Mouse (Mus musculus): Measurements from ENCODE around the gene Rnf216. TPM values are rescaled to one million over a fixed set of nuclear protein-coding genes. Genes with fewer than 3 reads are reported as not detected.

Rnf216 gene
- polyA plus RNA-seq, 1 experiment, result 28.5 TPM

GRCm38 (mm10) chr5:143009383-143009782, 103.4 kb downstream of the Rnf216 start:
- WGBS, result 96% methylated on average over 11 of the region's 11 CpGs

DNA sequence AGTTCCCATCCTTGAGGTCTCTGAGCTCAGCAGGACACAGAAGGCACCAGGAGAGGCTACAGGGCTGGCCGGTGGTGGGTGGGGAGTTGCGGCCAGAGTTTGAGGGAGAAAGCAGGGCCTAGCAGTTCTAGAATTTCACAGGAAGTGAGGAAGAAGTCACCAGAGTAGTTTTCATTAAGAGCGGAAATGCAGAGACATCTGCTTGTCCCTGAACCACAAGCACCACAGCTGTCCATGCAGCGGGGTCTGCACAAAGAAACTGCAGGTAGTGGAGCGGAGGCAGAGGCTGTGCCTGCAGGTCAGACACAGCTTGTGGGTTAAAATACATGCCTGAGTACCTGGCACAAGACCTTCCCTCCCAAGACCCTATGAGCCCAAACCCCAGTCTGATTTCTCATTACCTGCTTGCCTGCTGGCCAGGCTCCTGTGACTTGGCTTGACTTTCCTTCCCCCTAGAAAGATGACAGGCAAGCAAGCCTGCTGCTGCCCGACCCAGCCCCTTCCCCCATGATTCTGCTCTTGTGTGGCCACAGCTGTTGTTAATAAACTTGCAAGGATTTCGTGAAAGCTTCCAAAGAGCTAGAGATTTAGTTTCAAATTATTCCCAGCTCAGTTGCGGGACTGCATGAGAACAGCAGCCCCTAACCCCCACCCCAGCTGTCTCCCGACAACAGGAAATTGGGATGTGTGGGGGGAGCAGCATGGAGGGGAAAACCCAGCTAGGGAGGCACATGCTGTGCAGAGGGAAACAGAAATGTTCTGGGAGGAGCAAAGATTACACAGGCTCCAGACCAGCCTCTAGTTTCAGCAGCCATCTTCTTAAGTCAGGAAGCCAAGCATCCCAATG, 111.9 kb downstream of the Rnf216 start:
- H3K27ac ChIP-seq (ENCODE audit: control insufficient read depth, insufficient read depth, low read depth, low read length, poor library complexity), result peak overlapping the region; percentile 41
- no peak for TF ChIP-seq POLR2A (IDR thresholded peaks at IDR 0.05; ENCODE audit: borderline replicate concordance, control insufficient read depth, low read depth, low read length)
- no peak for TF ChIP-seq CTCF (IDR thresholded peaks at IDR 0.05; ENCODE audit: control insufficient read depth, insufficient read depth, low read length)
- peaks cover 1% of the 10 kb centered on the region; the same call in 1 of the 2 replicates for H3K4me1 ChIP-seq (ENCODE audit: control insufficient read depth, insufficient read depth, low read length)
- no peak overlapping the region for H3K4me3 ChIP-seq (replicated peaks; ENCODE audit: control insufficient read depth, low read depth, low read length)
- 70% methylated on average over 9 of the region's 9 CpGs for WGBS

More at GRCm38 (mm10) chr5:143009383-143009782, 103.4 kb downstream of the Rnf216 start:
- Histone ChIP-seq H3K27ac (ENCODE audit: control insufficient read depth, insufficient read depth, low read depth, low read length, poor library complexity) (no peak overlapping the region), H3K4me3 (replicated peaks; ENCODE audit: control insufficient read depth, low read depth, low read length) (no peak overlapping the region), H3K4me1 (ENCODE audit: control insufficient read depth, insufficient read depth, low read length) (no peaks in the 10 kb centered on the region)
- TF ChIP-seq POLR2A (IDR thresholded peaks at IDR 0.05; ENCODE audit: borderline replicate concordance, control insufficient read depth, low read depth, low read length), result no peak
- no peak for TF ChIP-seq CTCF (IDR thresholded peaks at IDR 0.05; ENCODE audit: control insufficient read depth, insufficient read depth, low read length)

GRCm38 (mm10) chr5:143000091-143000490, 112.7 kb downstream of the Rnf216 start:
- TF ChIP-seq CTCF (IDR thresholded peaks at IDR 0.05; ENCODE audit: control insufficient read depth, insufficient read depth, low read length) (no peak), POLR2A (IDR thresholded peaks at IDR 0.05; ENCODE audit: borderline replicate concordance, control insufficient read depth, low read depth, low read length) (no peak)
- 76% methylated on average over 4 of the region's 4 CpGs for WGBS

DNA sequence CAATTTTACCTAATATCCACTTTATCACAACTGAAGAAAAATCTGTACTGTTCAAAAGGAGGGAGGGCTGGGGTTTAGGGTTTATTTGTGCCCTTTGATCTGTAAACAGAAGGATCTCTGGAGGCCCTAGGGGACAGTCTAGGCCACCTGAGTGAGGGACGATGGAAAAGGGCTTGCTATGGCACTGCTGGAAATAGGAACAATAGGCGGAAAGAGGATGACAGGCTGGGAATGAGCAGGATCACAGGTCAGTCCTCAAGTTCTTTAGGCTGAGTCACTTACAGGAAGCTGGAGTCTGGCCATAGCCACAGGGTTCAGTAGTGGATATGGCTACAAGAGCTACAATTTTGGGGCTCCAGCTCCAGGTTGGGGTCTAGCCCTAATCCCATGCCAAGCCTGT, 114.6 kb downstream of the Rnf216 start:
- WGBS, result 80% methylated on average over 2 of the region's 2 CpGs
- TF ChIP-seq CTCF (IDR thresholded peaks at IDR 0.05; ENCODE audit: control insufficient read depth, insufficient read depth, low read length) (no peak), POLR2A (IDR thresholded peaks at IDR 0.05; ENCODE audit: borderline replicate concordance, control insufficient read depth, low read depth, low read length) (no peak)
- Histone ChIP-seq H3K4me3 (replicated peaks; ENCODE audit: control insufficient read depth, low read depth, low read length) (no peak overlapping the region), H3K27ac (ENCODE audit: control insufficient read depth, insufficient read depth, low read depth, low read length, poor library complexity) (no peak overlapping the region), H3K4me1 (ENCODE audit: control insufficient read depth, insufficient read depth, low read length) (peaks cover 1% of the 10 kb centered on the region; the same call in 1 of the 2 replicates)

More at GRCm38 (mm10) chr5:143000091-143000490, 112.7 kb downstream of the Rnf216 start:
- Histone ChIP-seq H3K27ac (ENCODE audit: control insufficient read depth, insufficient read depth, low read depth, low read length, poor library complexity) (no peak overlapping the region), H3K4me1 (ENCODE audit: control insufficient read depth, insufficient read depth, low read length) (peaks cover 1% of the 10 kb centered on the region; the same call in 1 of the 2 replicates), H3K4me3 (replicated peaks; ENCODE audit: control insufficient read depth, low read depth, low read length) (no peak overlapping the region)

DNA sequence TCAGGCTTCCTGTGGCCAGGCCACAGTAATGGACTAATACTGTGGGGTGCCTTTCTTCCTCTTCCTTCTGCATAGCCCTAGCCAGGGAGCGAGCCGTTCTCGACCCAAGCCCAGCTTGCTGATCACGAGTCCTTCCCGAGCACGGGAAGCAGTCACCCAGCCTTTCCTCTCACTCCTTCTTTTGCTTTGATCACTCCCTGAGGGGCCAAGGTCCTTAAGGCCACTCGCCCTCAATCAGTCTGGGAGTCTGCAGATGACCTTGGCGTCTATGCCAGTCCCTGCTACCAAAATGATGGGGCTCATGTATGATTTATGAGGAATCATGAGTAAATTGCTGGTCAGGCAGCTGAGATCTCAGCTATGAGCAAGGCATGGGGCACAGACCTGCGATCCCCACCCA, 115.3 kb downstream of the Rnf216 start:
- H3K27ac ChIP-seq (ENCODE audit: control insufficient read depth, insufficient read depth, low read depth, low read length, poor library complexity), result no peak overlapping the region
- 73% methylated on average over 9 of the region's 9 CpGs for WGBS

DNA sequence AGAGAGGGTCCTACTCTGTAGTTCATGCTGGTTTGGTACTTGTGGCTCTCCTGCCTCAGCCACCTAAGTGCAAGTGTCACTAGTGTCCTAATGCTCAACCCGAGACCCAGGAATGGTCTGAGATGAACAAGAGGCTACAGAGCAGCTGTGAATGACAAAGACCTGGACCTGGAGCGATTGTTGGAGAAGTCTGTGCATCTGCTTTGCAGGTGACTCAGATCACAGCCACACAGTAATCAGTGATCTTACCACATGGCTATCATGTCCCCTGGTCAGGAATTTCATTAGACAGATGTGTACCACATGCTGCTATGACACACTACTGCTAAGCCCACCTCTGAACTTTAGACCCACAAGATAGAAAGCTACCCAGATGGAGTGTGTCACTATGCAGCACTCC, 118.0 kb downstream of the Rnf216 start:
- WGBS, result 89% methylated on average over 2 of the region's 2 CpGs
- no peak overlapping the region for H3K27ac ChIP-seq (ENCODE audit: control insufficient read depth, insufficient read depth, low read depth, low read length, poor library complexity)
- peaks cover 1% of the 10 kb centered on the region; the same call in 1 of the 2 replicates for H3K4me1 ChIP-seq (ENCODE audit: control insufficient read depth, insufficient read depth, low read length)
- H3K4me3 ChIP-seq (replicated peaks; ENCODE audit: control insufficient read depth, low read depth, low read length), result no peak overlapping the region
- no peak for TF ChIP-seq POLR2A (IDR thresholded peaks at IDR 0.05; ENCODE audit: borderline replicate concordance, control insufficient read depth, low read depth, low read length)
- no peak for TF ChIP-seq CTCF (IDR thresholded peaks at IDR 0.05; ENCODE audit: control insufficient read depth, insufficient read depth, low read length)

More for the DNA sequence above, 115.3 kb downstream of the Rnf216 start:
- Histone ChIP-seq H3K4me3 (replicated peaks; ENCODE audit: control insufficient read depth, low read depth, low read length) (no peak overlapping the region), H3K4me1 (ENCODE audit: control insufficient read depth, insufficient read depth, low read length) (peaks cover 1% of the 10 kb centered on the region; the same call in 1 of the 2 replicates)
- no peak for TF ChIP-seq POLR2A (IDR thresholded peaks at IDR 0.05; ENCODE audit: borderline replicate concordance, control insufficient read depth, low read depth, low read length)
- no peak for TF ChIP-seq CTCF (IDR thresholded peaks at IDR 0.05; ENCODE audit: control insufficient read depth, insufficient read depth, low read length)

- Histone ChIP-seq H3K4me1 (ENCODE audit: control insufficient read depth, insufficient read depth, low read length) (no peaks in the 10 kb centered on the region), H3K4me3 (replicated peaks; ENCODE audit: control insufficient read depth, low read depth, low read length) (no peak overlapping the region), H3K27ac (ENCODE audit: control insufficient read depth, insufficient read depth, low read depth, low read length, poor library complexity) (no peak overlapping the region)
- TF ChIP-seq CTCF (IDR thresholded peaks at IDR 0.05; ENCODE audit: control insufficient read depth, insufficient read depth, low read length), result no peak
- no peak for TF ChIP-seq POLR2A (IDR thresholded peaks at IDR 0.05; ENCODE audit: borderline replicate concordance, control insufficient read depth, low read depth, low read length)
- 85% methylated on average over 3 of the region's 3 CpGs for WGBS
These were observed 123.6 kb downstream of the Rnf216 start for GRCm38 (mm10) chr5:142989167-142989566.

- Histone ChIP-seq H3K4me3 (replicated peaks; ENCODE audit: control insufficient read depth, low read depth, low read length) (no peak overlapping the region), H3K27ac (ENCODE audit: control insufficient read depth, insufficient read depth, low read depth, low read length, poor library complexity) (no peak overlapping the region), H3K4me1 (ENCODE audit: control insufficient read depth, insufficient read depth, low read length) (no peaks in the 10 kb centered on the region)
- WGBS, result 79% methylated on average over 5 of the region's 5 CpGs
- TF ChIP-seq CTCF (IDR thresholded peaks at IDR 0.05; ENCODE audit: control insufficient read depth, insufficient read depth, low read length) (no peak), POLR2A (IDR thresholded peaks at IDR 0.05; ENCODE audit: borderline replicate concordance, control insufficient read depth, low read depth, low read length) (no peak)
These were observed 124.3 kb downstream of the Rnf216 start for GRCm38 (mm10) chr5:142988520-142988919.
